Mouse (Mus musculus) liver, postnatal 0 days (tissue): ENCODE data around the gene Plagl2.

Source experiments
- CTCF ChIP-seq: sonication (generic); IDR thresholded peaks from 2 replicates; pipeline ENCODE4 v1.5.1; 2016; ENCODE audit warnings: antibody characterized with exemption, low read depth
- EP300 ChIP-seq: IDR thresholded peaks from 2 replicates; pipeline ENCODE4 v1.6.1; 2016; ENCODE audit warnings: antibody characterized with exemption, low read depth, mild to moderate bottlenecking

GRCm38 (mm10) chr2:153217826-153218340 lies 23.3 kb downstream of the Plagl2 start:
- TF ChIP-seq CTCF (no peak), EP300 (no peak)
